Comparison of ENCODE assay signal across 8 mouse cellular contexts in the genomic region with DNA sequence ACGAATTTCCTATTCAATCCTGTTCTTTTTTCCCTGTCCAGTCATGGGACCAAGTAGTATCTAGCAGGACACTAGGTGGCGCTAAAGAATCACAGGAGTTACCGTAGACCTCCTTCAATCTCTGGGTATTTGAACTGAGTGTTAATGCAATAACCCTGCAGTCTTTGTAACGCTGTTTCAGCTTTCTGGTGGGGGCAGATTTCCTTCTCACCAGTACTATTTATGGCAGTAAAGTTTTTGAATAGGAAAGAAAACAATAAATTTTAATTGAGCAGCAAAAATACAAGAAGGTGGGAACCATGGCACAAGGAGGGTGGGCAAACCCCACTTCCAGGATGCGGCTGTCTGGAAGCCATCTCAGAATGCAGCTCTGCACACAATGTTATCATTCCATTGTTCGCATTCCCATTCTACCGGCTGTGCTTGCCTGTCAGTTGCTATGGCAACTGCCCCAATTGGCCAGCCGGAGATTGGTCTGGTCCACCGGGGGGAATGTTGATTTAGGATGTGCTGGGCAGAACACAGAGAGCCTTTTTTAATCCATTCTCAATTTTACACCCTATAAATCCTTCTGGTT.
DNase-seq lines count a peak whose midpoint lies in the region; ATAC-seq and TF ChIP-seq lines count a peak whose summit lies in the region.

No protein-coding gene starts in this region.

- H3K27ac ChIP-seq in kidney, adult 2 months (ENCODE audit: insufficient read depth, low read depth, low read length): no peak overlapping the region
- H3K27ac ChIP-seq in limb, embryonic 10.5 days: no peak overlapping the region
- peak overlapping the region; percentile 86 for H3K27ac ChIP-seq in midbrain, embryonic 16.5 days (ENCODE audit: low read length)
- no peak overlapping the region for H3K27ac ChIP-seq in testis, adult 2 months (ENCODE audit: control insufficient read depth, insufficient read depth, low read depth, low read length)

- no peaks in the 10 kb centered on the region for H3K9me3 ChIP-seq in limb, embryonic 10.5 days (replicated peaks)
- no peaks in the 10 kb centered on the region for H3K9me3 ChIP-seq in midbrain, embryonic 16.5 days (replicated peaks; ENCODE audit: control insufficient read depth, low read length, poor library complexity, severe bottlenecking)

- peak; percentile 44 for TF ChIP-seq CTCF in kidney, adult 2 months (conservative IDR thresholded peaks at IDR 0.05; ENCODE audit: insufficient read depth, insufficient read length, low read depth, low read length)
- TF ChIP-seq CTCF in testis, adult 2 months (IDR thresholded peaks at IDR 0.05; ENCODE audit: control insufficient read depth, insufficient read depth, insufficient replicate concordance, low read depth, low read length): peak; percentile 36; the same call in 1 of the 2 replicates

- no peaks in the 10 kb centered on the region for H3K4me1 ChIP-seq in kidney, adult 2 months (ENCODE audit: control insufficient read depth, insufficient read depth, low read length)
- H3K4me1 ChIP-seq in limb, embryonic 10.5 days: 0 out of 2 replicates have a peak, but pooled peaks cover 5% of the 10 kb centered on the region
- H3K4me1 ChIP-seq in midbrain, embryonic 16.5 days (ENCODE audit: control insufficient read depth, insufficient read depth, low read length): peaks cover 10% of the 10 kb centered on the region; the same call in 1 of the 2 replicates
- peaks cover 7% of the 10 kb centered on the region; the same call in 1 of the 2 replicates for H3K4me1 ChIP-seq in testis, adult 2 months (ENCODE audit: control insufficient read depth, insufficient read depth, low read length)

- peak overlapping the region; percentile 6; the same call in 1 of the 2 replicates for H3K9ac ChIP-seq in midbrain, embryonic 16.5 days (ENCODE audit: low read depth, low read length)

- ATAC-seq in midbrain, embryonic 16.5 days: peak; percentile 96

- no peaks in the 10 kb centered on the region for H3K36me3 ChIP-seq in kidney, adult 2 months (ENCODE audit: control insufficient read depth, insufficient read depth, low read length)
- no peaks in the 10 kb centered on the region for H3K36me3 ChIP-seq in limb, embryonic 10.5 days
- H3K36me3 ChIP-seq in midbrain, embryonic 16.5 days (ENCODE audit: control insufficient read depth, insufficient read depth, low read length): no peaks in the 10 kb centered on the region
- H3K36me3 ChIP-seq in testis, adult 2 months (ENCODE audit: control insufficient read depth, insufficient read depth, low read length): no peaks in the 10 kb centered on the region

- no peak for TF ChIP-seq POLR2A in kidney, adult 2 months (IDR thresholded peaks at IDR 0.05; ENCODE audit: low read depth, low read length)
- TF ChIP-seq POLR2A in testis, adult 2 months (IDR thresholded peaks at IDR 0.05; ENCODE audit: control insufficient read depth, low read depth, low read length): peak; percentile 41; the same call in 1 of the 2 replicates

- H3K27me3 ChIP-seq in kidney, adult 2 months (replicated peaks; ENCODE audit: control insufficient read depth, insufficient read depth, low read length): no peaks in the 10 kb centered on the region
- H3K27me3 ChIP-seq in limb, embryonic 10.5 days (ENCODE audit: low read depth, poor library complexity, severe bottlenecking): no peaks in the 10 kb centered on the region
- no peaks in the 10 kb centered on the region for H3K27me3 ChIP-seq in midbrain, embryonic 16.5 days (ENCODE audit: control insufficient read depth, insufficient read depth, low read depth, low read length)
- no peaks in the 10 kb centered on the region for H3K27me3 ChIP-seq in testis, adult 2 months (ENCODE audit: control insufficient read depth, insufficient read depth, low read length)

- 22% methylated on average over 9 of the region's 9 CpGs for WGBS in kidney, adult 2 months
- WGBS in limb, embryonic 10.5 days: 24% methylated on average over 9 of the region's 9 CpGs
- WGBS in midbrain, embryonic 16.5 days: 2% methylated on average over 9 of the region's 9 CpGs

- no peak overlapping the region for H3K4me3 ChIP-seq in kidney, adult 2 months (ENCODE audit: insufficient read depth, low read depth, low read length)
- no peak overlapping the region for H3K4me3 ChIP-seq in limb, embryonic 10.5 days
- H3K4me3 ChIP-seq in midbrain, embryonic 16.5 days (ENCODE audit: low read depth, low read length): no peak overlapping the region
- H3K4me3 ChIP-seq in testis, adult 2 months (ENCODE audit: control insufficient read depth, low read depth, low read length): no peak overlapping the region

- peak overlapping the region; percentile 41 for H3K4me2 ChIP-seq in midbrain, embryonic 16.5 days (ENCODE audit: low read length)

- DNase-seq in CD4-positive, CD25-positive, alpha-beta regulatory T cell, adult 2 months (ENCODE audit: low read depth, low spot score): peak; percentile 74
- DNase-seq in adrenal gland, postnatal 10 days: peak; percentile 79
- DNase-seq in embryo, embryonic 9.5 days (ENCODE audit: extremely low spot score): peak; percentile 78
- DNase-seq in heart, adult 8-10 months (ENCODE audit: low spot score): peak; percentile 48
- peak; percentile 74 for DNase-seq in kidney, adult 2 months
- DNase-seq in limb, embryonic 10.5 days (ENCODE audit: low spot score): peak; percentile 66
